Mouse (Mus musculus) liver, adult 2 months (tissue): ENCODE measurements around the gene Wdpcp.

Experiments used
- CTCF ChIP-seq: fragments of 200-500 bp; IDR thresholded peaks from 2 replicates; pipeline ENCODE4 v1.5.1; 2011; ENCODE audit warnings: low read depth, low read length, control low read depth
- POLR2A ChIP-seq: fragments of 200-500 bp; IDR thresholded peaks from 2 replicates; pipeline ENCODE4 v1.6.1; 2011; ENCODE audit warnings: low read length, control low read depth; ENCODE audit not compliant: insufficient read depth; ENCODE audit errors: extremely low read depth

GRCm38 (mm10) chr11:21569002-21569401, 3.0 kb upstream of the Wdpcp start:
- TF ChIP-seq CTCF, result no peak
- TF ChIP-seq POLR2A, result no peak
